Mouse (Mus musculus) frontal cortex, adult (tissue): Measurements from ENCODE around the gene Olfr110.

Experiments
- ATAC-seq: cut with Nextera tagmentation; 2 replicates; pipeline ENCODE4 v1.9.2; 2017; ENCODE audit warnings: mild to moderate bottlenecking, moderate library complexity, mixed read lengths; ENCODE audit not compliant: low TSS enrichment

The Olfr110 gene

GRCm38 (mm10) chr17:37491930-37492518 is at the start of gene Olfr110:
Gene Olfr110 (plus strand): TSS chr17:37492468.
- ATAC-seq: peak; percentile 69

GRCm38 (mm10) chr17:37445180-37445579 is 47.1 kb upstream of the Olfr110 start, which contains the start of gene Olfr108:
Gene Olfr108 (plus strand): TSS chr17:37445480.
- ATAC-seq: no peak

GRCm38 (mm10) chr17:37458616-37459015 is 33.7 kb upstream of the Olfr110 start, which contains the start of gene Olfr109:
Gene Olfr109 (plus strand): TSS chr17:37458916.
- ATAC-seq: no peak

DNA sequence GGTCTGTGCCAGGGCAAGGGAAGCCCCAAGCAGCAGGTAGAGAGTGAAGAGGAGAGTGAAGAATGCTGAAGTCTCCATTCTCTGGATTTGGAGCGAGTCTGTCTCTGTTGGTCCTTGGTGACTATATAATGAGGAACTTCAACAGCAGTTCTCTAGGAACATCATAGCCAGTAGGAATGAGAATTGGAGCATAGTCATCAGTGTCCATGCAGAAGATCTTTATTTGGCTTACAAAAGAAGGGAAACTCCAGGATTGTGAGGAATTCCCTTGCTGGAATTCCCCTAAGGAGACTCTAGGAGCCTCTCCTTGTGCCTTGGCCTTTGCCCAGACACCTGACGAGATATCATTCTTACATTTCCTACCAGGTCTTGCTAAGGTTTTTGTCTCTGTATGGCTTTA is 8.8 kb upstream of the Olfr110 start, which contains the start of gene H2-M2:
Gene H2-M2, minus strand, starts transcription at position 101 of the 400 bp plus-strand sequence.
- ATAC-seq: no peak

GRCm38 (mm10) chr17:37507730-37508129 is 15.5 kb downstream of the Olfr110 start, which contains the start of gene Olfr111:
Gene Olfr111 (plus strand): TSS chr17:37508030.
- no peak for ATAC-seq

- peak; percentile 94 for ATAC-seq
Measured at GRCm38 (mm10) chr17:37524612-37525011, 32.3 kb downstream of the Olfr110 start.

GRCm38 (mm10) chr17:37525427-37525826 is 33.2 kb downstream of the Olfr110 start:
- peak; percentile 93 for ATAC-seq

DNA sequence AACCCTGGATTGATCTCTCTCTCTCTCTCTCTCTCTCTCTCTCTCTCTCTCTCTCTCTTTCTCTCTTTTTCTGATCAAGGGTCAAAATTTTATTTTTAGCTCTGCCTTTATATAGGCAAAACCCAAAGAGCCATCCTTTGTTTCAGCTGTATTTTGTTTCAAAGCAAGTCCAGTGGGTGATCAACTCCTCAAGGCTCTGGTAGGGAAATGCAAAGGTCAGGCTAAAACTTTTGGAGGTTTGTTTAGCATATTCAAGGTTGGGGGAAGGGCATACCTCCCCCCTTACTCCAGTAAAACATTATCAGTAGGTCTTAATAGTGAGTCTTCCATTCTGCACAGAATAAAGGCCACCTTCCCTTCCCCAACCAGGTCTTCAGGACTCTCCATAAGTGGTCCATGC is 42.9 kb downstream of the Olfr110 start:
- ATAC-seq: no peak

- peak; percentile 100 for ATAC-seq
Measured at GRCm38 (mm10) chr17:37538416-37538815, 46.1 kb downstream of the Olfr110 start.

GRCm38 (mm10) chr17:37541454-37542119 is 49.3 kb downstream of the Olfr110 start:
- no peak for ATAC-seq

DNA sequence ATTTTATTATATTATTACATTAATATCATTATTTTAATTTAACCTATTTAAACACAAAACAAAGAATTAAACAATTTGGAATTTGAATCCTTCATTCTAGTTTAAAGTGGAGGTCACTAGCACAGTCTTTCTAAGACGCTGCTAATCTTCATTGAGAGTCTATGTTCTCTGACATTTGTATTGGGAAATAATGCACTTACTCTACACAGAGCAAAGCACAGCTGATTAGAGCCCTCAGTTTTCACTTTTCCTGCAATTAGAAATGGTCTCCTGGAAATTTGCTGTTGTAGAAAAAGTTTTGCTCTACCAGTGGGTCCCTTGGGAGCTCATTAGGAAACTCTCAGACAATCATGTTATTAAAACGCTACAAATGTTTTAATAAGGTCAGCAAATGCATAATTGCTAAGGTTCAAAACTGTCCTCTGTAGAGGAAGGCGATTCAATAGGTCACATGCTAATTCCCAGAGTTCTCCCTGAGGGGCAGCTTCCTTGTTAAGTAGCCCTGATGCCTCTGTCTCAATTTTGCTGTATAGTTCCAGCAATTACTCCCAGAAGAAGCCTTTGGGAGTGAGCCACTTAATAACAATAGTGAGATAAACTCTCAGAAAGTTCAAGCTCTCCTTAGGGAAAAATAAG is 51.6 kb downstream of the Olfr110 start:
- ATAC-seq: no peak
